Mouse (Mus musculus): ENCODE measurements around the gene Csde1. TPM values are rescaled to one million over a fixed set of nuclear protein-coding genes. Genes with fewer than 3 reads are reported as not detected.

Gene Csde1
- polyA plus RNA-seq, 1 experiment from 2014 or later, result 281 TPM

DNA sequence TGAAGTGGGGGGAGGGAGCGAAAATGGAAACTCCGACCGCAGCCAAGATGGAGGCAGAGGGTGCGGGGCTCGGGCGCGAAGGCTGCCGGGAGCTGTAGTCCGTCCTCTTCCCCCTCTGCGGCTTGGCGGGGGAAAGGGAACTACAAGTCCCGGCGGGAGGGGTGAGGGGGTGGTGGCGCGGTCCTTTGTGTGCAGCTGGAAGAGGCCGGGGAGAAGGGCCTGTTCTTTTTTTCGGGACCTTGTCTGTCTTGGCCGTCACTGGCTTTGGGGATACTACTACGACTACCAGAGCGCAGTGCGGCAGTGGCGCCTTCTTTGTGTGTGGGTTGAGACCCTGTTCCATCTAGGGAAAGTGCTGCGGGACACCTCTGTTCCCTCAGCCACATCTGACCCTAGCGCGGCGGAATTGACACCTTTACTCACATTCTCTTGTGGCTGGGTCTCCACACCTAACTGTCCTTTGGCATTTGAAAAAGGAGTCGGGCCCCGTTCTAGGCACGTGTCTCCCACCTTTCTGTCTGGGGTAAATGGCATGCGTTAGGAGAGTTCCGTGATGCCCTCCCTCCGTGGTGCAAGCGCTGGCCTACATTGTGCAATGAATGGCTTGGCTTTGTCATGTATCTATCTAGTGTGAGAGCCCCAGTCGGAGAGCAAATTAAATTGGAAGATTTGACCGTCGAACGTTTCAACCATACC lies 865 bp downstream of the Csde1 start:
- Histone ChIP-seq H3K27ac (peak overlapping the region; percentile 98), H3K36me3 (ENCODE audit: inconsistent target) (no peaks in the 10 kb centered on the region), H3K4me3 (ENCODE audit: inconsistent target) (peak overlapping the region; percentile 96), H3K79me2 (ENCODE audit: inconsistent target) (peaks cover 57% of the 10 kb centered on the region)
- 1% methylated on average over 32 of the region's 37 CpGs for WGBS (ENCODE audit: missing documents)

DNA sequence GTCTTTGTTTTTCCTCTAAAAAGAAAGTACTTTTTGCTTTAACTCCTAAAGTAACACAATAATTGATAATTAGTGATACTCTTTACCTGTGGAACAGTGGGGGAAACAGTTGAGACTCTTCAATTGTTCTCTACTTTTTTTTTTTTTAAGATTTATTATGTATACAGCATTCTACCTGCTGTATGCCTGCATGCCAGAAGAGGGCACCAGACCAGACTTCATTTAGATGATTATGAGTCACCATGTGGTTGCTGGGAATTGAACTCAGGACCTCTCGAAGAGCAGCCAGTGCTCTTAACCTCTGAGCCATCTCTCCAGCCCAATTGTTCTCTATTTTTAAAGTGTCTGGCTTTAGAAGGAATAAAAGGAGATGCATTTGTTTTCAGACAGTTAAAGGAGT lies 5.9 kb downstream of the Csde1 start:
- 50% methylated on average over 1 of the region's 1 CpGs for WGBS (ENCODE audit: missing documents)
- peaks cover 100% of the 10 kb centered on the region for H3K79me2 ChIP-seq (ENCODE audit: inconsistent target)
- H3K4me3 ChIP-seq (ENCODE audit: inconsistent target), result no peak overlapping the region
- H3K27ac ChIP-seq, result no peak overlapping the region
- peaks cover 24% of the 10 kb centered on the region for H3K36me3 ChIP-seq (ENCODE audit: inconsistent target)

DNA sequence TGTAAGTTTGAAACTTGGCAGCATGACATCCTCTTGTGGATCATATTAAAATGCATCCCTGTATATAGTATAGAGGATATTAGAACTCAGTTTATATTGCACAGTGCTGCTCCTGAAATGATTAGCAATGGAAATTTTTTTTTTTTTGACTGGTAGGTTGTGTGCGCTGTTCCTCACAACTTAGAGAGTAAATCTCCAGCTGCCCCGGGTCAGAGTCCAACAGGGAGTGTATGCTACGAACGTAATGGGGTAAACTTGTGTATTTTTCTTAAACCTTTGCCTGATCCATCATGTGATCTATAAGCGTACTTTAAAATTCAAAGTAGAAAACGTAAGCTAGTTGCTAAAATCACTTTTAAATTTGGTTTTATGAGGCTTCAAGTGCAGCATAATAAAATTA lies 20.1 kb downstream of the Csde1 start:
- peaks cover 57% of the 10 kb centered on the region for H3K79me2 ChIP-seq (ENCODE audit: inconsistent target)
- WGBS (ENCODE audit: missing documents), result 94% methylated on average over 6 of the region's 6 CpGs
- H3K36me3 ChIP-seq (ENCODE audit: inconsistent target), result peaks cover 75% of the 10 kb centered on the region

DNA sequence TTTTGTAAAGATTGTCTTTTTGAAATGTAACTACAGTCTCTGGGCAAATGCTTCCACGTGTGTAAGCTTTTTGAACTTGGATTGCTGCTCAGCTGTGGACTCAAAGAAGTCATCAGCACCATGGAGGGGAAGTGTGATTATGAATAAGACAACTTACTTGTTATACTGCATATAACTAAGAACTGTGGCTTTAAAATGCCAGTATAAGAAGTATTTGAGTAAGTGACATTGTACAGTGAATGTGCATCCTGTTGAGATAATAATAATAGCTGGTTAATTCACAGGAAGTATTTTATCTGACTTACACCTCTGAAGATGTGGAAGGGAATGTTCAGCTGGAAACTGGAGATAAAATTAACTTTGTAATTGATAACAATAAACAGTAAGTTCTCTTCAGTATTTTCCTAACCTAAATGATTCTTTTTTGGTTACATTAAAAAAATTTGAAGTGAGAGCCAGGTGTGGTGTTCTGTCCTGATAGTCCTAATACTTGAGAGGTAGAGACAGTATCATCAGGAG lies 20.7 kb downstream of the Csde1 start:
- H3K27ac ChIP-seq, result no peak overlapping the region
- H3K36me3 ChIP-seq (ENCODE audit: inconsistent target), result peaks cover 81% of the 10 kb centered on the region
- H3K4me3 ChIP-seq (ENCODE audit: inconsistent target), result no peak overlapping the region
- peaks cover 50% of the 10 kb centered on the region for H3K79me2 ChIP-seq (ENCODE audit: inconsistent target)
- 100% methylated on average over 1 of the region's 1 CpGs for WGBS (ENCODE audit: missing documents)

More for the DNA sequence above, 20.1 kb downstream of the Csde1 start:
- H3K4me3 ChIP-seq (ENCODE audit: inconsistent target), result no peak overlapping the region
- no peak overlapping the region for H3K27ac ChIP-seq

DNA sequence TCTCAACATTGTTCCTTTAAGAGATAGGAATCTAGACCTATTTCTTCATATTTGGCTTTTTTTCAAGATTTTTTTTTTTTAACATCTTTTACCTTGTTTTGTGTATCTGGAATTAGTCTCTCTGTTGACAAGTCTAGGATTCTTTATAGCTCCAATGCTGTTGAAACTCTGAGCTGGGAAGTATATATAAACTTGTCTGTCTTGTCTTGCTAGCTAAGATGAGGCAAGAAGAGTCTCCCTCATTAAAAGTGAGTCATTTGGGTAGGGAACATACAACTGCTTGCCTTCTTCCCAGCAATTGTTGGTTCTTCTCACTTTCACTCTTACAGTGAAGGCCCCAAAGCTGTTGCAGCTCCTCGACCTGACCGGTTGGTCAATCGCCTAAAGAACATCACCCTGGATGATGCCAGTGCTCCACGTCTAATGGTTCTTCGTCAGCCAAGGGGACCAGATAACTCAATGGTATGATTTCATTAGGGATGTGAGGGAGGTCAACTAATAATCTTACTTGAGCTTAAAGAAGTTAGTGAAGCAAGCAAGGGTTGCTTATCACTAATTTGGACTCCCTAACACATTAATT lies 35.9 kb downstream of the Csde1 start:
- Histone ChIP-seq H3K79me2 (ENCODE audit: inconsistent target) (peaks cover 27% of the 10 kb centered on the region), H3K36me3 (ENCODE audit: inconsistent target) (peaks cover 71% of the 10 kb centered on the region), H3K4me3 (ENCODE audit: inconsistent target) (no peak overlapping the region), H3K27ac (no peak overlapping the region)
- WGBS (ENCODE audit: missing documents), result 96% methylated on average over 5 of the region's 5 CpGs

DNA sequence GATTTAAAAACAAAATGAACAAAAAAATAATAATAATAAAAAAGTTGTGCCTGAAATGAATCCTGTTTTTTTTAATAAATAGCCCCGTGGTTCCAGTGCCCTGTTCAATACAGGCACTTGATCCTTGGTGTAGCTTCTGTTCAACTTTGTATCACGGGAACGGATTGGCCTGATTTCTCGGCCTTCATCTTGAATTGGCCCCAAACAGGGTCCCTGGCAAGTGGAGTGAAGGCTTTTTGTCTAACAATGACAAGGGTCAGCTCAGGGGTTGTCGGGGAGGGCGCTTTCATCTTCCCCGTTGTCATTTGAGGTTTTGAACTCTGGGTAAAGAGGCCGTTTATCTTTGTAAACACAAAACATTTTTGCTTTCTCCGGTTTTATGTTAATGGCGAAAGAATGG lies 37.5 kb downstream of the Csde1 start:
- 12% methylated on average over 10 of the region's 10 CpGs for WGBS (ENCODE audit: missing documents)
- peaks cover 27% of the 10 kb centered on the region for H3K79me2 ChIP-seq (ENCODE audit: inconsistent target)
- H3K4me3 ChIP-seq (ENCODE audit: inconsistent target), result peak overlapping the region; percentile 95
- peaks cover 71% of the 10 kb centered on the region for H3K36me3 ChIP-seq (ENCODE audit: inconsistent target)
- peak overlapping the region; percentile 43 for H3K27ac ChIP-seq

DNA sequence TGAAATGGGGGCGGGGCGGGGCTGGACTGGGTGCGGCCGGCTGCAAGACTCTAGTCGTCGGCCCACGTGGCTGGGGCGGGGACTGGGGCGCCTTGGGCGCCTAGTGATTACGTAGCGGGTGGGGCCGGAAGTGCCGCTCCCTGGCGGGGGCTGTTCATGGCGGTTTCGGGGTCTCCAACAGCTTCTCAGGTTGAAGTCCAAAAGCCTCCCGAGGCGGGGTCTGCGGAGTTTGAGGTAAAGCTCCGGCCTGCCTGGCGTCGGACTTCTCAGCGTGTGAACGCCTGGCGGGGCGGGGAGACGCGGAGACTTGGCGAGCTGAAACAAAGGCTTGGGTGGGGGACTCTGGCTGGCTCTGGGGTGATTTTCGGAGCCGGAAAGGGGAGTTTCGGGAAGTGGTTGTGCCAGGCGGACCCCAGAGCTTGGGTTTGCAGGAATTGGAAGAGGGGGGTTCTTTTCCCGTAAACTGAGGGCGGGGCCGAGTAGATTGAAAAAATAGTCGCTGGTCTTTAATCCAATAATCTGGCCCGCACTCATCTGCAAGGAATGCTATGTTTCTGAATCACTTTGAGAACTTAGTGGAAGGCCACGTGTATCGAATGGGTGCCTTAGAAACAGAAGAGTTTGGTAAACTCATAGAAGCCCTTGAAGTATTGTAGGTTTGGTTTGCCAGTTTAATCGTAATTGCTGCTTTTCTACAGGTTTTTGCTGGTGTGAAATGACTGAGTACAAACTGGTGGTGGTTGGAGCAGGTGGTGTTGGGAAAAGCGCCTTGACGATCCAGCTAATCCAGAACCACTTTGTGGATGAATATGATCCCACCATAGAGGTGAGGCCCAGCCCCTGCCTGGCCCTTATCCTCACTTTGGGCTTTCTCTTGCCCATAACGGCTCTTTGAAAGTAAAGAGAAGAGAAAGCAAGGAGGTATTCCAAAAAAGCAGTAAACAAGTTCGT lies 38.3 kb downstream of the Csde1 start, which contains the start of gene Nras:
Nras (plus strand) TSS at position 79 of the 951 bp plus-strand sequence.
- 1% methylated on average over 42 of the region's 46 CpGs for WGBS (ENCODE audit: missing documents)
- Histone ChIP-seq H3K79me2 (ENCODE audit: inconsistent target) (peaks cover 27% of the 10 kb centered on the region), H3K27ac (peak within 1 kb of the TSS; percentile 89), H3K36me3 (ENCODE audit: inconsistent target) (peaks cover 71% of the 10 kb centered on the region), H3K4me3 (ENCODE audit: inconsistent target) (peak within 1 kb of the TSS; percentile 95)

DNA sequence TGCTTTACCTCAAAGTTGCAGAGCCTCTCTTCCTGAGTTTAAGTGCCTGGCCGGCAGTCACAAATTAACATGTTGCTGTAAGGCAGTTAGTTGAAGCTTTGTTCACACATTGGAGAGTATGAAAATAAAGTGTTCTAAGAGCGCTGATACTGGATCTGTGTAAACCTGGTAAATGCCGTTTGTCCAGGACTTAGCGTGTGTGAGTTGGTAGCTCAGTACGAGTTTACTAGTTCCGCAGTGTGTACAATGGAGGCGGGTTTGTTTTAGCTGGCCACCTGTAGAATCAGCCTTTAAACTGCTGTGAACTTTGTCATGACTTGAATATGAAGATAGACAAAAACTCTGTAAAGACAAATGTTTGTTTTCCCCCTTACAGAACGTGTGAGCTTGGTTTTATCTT lies 46.7 kb downstream of the Csde1 start:
- Histone ChIP-seq H3K36me3 (ENCODE audit: inconsistent target) (peaks cover 53% of the 10 kb centered on the region), H3K79me2 (ENCODE audit: inconsistent target) (no peaks in the 10 kb centered on the region), H3K4me3 (ENCODE audit: inconsistent target) (no peak overlapping the region), H3K27ac (no peak overlapping the region)
- 98% methylated on average over 8 of the region's 8 CpGs for WGBS (ENCODE audit: missing documents)

DNA sequence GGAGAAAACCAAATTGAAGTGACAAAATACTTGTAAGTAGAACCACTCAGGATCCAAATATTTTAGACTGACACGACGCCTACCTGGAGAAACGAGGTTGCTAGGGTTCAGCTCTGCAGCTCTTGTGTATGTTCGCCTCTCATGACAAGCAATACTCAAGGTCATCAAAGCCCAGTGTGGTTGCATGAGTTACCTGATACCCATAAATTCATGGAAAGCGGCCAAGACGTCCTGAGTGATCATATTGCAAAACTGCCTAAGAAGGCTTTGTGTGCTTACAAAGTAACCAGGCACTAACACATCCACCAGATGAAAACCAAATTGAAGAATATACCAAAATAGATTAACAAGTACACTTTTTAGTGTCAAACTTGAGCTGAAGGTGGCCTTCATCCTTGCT lies 48.7 kb downstream of the Csde1 start:
- Histone ChIP-seq H3K4me3 (ENCODE audit: inconsistent target) (no peak overlapping the region), H3K79me2 (ENCODE audit: inconsistent target) (no peaks in the 10 kb centered on the region), H3K27ac (no peak overlapping the region), H3K36me3 (ENCODE audit: inconsistent target) (peaks cover 33% of the 10 kb centered on the region)
- WGBS (ENCODE audit: missing documents), result 93% methylated on average over 6 of the region's 6 CpGs

DNA sequence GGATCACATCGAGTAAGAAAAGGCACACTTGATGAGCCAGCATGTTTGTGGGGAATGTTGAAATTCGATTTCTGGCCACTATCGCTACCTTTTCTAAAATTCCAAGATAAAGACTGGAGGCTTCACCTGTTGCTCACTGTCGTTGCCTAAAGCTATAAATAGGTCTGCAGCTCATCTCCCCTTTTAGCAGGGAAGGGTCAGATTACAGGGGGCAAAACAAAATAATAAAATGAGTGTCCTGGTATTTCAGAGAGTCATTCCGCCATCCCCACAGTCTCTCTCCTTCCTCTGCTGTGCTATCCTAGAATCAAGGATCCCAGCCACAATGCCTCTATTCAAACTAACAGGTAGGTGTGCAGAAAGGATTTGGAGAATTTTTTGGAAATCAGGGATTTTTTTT lies 53.5 kb downstream of the Csde1 start, which contains the start of gene Ampd1:
Ampd1 (plus strand) TSS at position 244 of the 400 bp plus-strand sequence.
- H3K36me3 ChIP-seq (ENCODE audit: inconsistent target), result no peaks in the 10 kb centered on the region
- no peak within 1 kb of the TSS for H3K4me3 ChIP-seq (ENCODE audit: inconsistent target)
- 81% methylated on average over 5 of the region's 5 CpGs for WGBS (ENCODE audit: missing documents)
- H3K27ac ChIP-seq, result no peak within 1 kb of the TSS
- H3K79me2 ChIP-seq (ENCODE audit: inconsistent target), result no peaks in the 10 kb centered on the region

DNA sequence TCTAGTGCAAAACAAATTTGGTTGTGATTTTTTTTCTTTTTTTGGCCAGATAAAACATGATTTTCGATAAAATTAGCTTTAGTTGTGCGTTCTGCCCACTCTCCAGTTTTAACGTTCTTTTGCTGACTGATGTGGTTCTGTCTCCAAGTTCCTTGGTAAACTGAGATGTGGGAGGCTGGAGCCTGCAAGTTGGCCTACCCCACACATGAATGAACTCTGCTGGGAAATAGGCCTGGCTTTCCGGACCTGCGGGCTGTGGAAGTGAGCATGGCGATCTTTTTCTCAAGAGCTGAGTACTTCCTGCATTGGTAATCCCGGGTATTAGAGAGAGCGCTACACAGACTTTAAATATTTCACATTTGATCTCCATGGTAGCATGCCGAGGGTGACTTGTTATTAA lies 55.6 kb downstream of the Csde1 start:
- no peaks in the 10 kb centered on the region for H3K79me2 ChIP-seq (ENCODE audit: inconsistent target)
- WGBS (ENCODE audit: missing documents), result 87% methylated on average over 9 of the region's 9 CpGs
- no peak overlapping the region for H3K4me3 ChIP-seq (ENCODE audit: inconsistent target)
- no peaks in the 10 kb centered on the region for H3K36me3 ChIP-seq (ENCODE audit: inconsistent target)
- no peak overlapping the region for H3K27ac ChIP-seq

DNA sequence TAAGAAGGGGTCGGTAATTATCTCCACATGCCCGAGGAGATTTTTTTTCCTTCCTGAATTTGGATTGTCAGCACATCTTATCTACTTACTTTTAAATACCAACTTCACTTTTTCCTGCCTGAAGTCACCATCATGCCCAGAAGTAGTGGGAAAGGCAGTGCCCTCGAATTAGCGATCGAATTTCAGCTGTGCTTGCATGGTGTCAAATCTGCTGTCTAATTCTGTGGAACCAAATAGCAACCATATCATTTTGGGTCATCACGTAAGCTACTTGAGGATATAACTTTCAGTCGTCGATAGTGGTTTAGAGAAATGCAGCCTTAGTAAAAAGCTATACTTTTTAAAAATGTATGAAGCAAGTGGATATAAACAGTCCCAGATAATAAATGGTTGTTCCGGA lies 56.2 kb downstream of the Csde1 start:
- H3K79me2 ChIP-seq (ENCODE audit: inconsistent target), result no peaks in the 10 kb centered on the region
- no peaks in the 10 kb centered on the region for H3K36me3 ChIP-seq (ENCODE audit: inconsistent target)
- H3K27ac ChIP-seq, result no peak overlapping the region
- 89% methylated on average over 9 of the region's 9 CpGs for WGBS (ENCODE audit: missing documents)
- H3K4me3 ChIP-seq (ENCODE audit: inconsistent target), result no peak overlapping the region

DNA sequence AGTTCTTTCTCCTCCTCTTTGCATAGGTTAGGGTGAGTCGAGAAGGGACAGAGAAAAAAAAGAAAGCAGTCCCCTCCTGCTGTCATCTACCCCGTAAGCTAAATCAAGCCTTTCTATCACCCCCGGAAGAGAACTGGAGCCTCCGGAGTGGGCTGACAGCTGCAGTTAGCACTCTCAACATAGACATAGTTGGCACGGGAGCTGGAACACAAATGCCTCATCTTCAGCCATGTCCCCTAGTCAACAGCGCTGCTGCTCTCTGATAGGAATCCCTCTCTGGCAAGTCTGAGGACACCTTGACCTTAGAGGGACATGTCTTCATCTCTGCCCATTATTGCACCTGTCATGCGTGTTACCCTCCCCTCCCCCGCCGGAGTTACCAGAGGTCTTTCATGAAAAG lies 59.1 kb downstream of the Csde1 start:
- Histone ChIP-seq H3K27ac (no peak overlapping the region), H3K4me3 (ENCODE audit: inconsistent target) (no peak overlapping the region), H3K36me3 (ENCODE audit: inconsistent target) (no peaks in the 10 kb centered on the region), H3K79me2 (ENCODE audit: inconsistent target) (no peaks in the 10 kb centered on the region)
- WGBS (ENCODE audit: missing documents), result 91% methylated on average over 9 of the region's 9 CpGs

DNA sequence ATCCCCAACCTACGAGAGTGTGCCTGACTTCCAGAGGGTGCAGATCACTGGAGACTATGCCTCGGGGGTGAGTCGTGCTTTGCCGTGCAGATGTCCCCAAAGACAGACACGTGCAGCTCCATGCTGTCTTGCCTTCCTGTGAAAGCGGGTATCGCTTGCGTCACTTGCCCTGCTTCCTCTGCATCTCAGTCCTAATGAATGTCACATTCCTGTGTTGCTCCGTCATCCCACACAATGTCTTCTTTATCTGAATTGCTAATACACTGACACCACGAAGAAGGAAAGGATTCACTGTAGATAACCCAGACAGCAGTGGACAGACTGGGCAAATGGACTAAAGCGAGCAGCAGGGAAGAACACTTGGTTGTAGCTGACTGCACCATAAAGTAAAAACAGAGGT lies 60.8 kb downstream of the Csde1 start:
- H3K4me3 ChIP-seq (ENCODE audit: inconsistent target), result no peak overlapping the region

More for the DNA sequence above, 60.8 kb downstream of the Csde1 start:
- no peaks in the 10 kb centered on the region for H3K36me3 ChIP-seq (ENCODE audit: inconsistent target)
- no peak overlapping the region for H3K27ac ChIP-seq
- 85% methylated on average over 11 of the region's 11 CpGs for WGBS (ENCODE audit: missing documents)
- no peaks in the 10 kb centered on the region for H3K79me2 ChIP-seq (ENCODE audit: inconsistent target)

All from macrophage (primary cell).